Mouse (Mus musculus): ENCODE data around the gene Shisal1.

- TF ChIP-seq CTCF (IDR thresholded peaks at IDR 0.05; ENCODE audit: low read depth, low read length) (no peak), EP300 (IDR thresholded peaks at IDR 0.05; ENCODE audit: insufficient read depth, low read depth, low read length) (no peak)
These were observed 54.8 kb downstream of the Shisal1 start for GRCm38 (mm10) chr15:84392131-84392530.

Data from ES-Bruce4 (cell line).